Mouse (Mus musculus) stomach, postnatal 0 days (tissue): ENCODE data around the gene Wasf2.

ENCODE experiments used
- CTCF ChIP-seq: IDR thresholded peaks from 2 replicates; pipeline ENCODE4 v1.5.1; 2016; ENCODE audit warnings: antibody characterized with exemption, low read depth, mild to moderate bottlenecking, moderate library complexity
- EP300 ChIP-seq: optimal IDR thresholded peaks from 2 replicates; pipeline ENCODE3; 2016; ENCODE audit warnings: antibody characterized with exemption

DNA sequence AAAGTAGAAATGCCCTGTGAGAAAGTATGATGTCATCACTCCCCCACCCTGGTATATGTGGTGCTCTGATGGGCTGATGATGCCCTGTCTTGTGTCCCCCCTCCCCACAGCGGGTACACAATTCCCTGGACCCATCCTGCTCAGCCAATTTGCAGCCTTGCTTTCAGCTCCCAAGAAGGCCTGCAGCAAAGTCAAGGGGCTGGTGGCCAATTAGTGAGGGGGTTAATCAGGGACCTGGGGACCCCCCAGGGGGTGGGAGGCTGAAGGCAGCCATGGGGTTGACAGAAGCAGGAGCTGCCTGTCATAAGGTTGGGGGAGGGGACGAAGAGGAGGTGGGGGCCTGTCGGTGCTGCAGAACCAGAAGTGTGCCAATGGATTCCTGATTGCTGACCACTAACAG lies 73.3 kb downstream of the Wasf2 start:
- TF ChIP-seq CTCF (no peak), EP300 (no peak)
